Mouse (Mus musculus) kidney, adult 2 months (tissue): ENCODE measurements at regions not wholly inside any gene's neighbourhood (a gene's known extent, or its start where the extent isn't known, plus 50 kb on each side); places are given as distances from the start of the nearest gene placed in this dataset.

Experiments
- DNase-seq: peaks from one replicate; pipeline ENCODE4 v3.0.0; 2021
- H3K27ac ChIP-seq: fragments of 200-500 bp; 2 replicates; pipeline ENCODE4 v1.5.1; 2012; ENCODE audit warnings: low read depth, low read length, control low read depth, inconsistent platforms; ENCODE audit not compliant: insufficient read depth
- H3K27me3 ChIP-seq: fragments of 200-500 bp; replicated peaks from 2 replicates; pipeline ENCODE4 v1.6.1; 2012; ENCODE audit warnings: mild to moderate bottlenecking, moderate library complexity, low read length, inconsistent platforms; ENCODE audit not compliant: control insufficient read depth, insufficient read depth
- H3K36me3 ChIP-seq: fragments of 200-500 bp; 2 replicates; pipeline ENCODE4 v1.6.1; 2012; ENCODE audit warnings: mild to moderate bottlenecking, moderate library complexity, low read length, inconsistent platforms; ENCODE audit not compliant: control insufficient read depth, insufficient read depth
- H3K4me1 ChIP-seq: fragments of 200-500 bp; 2 replicates; pipeline ENCODE4 v1.6.1; 2011; ENCODE audit warnings: low read length; ENCODE audit not compliant: control insufficient read depth, insufficient read depth
- H3K4me3 ChIP-seq: fragments of 200-500 bp; 2 replicates; pipeline ENCODE4 v1.5.1; 2011; ENCODE audit warnings: mild to moderate bottlenecking, low read depth, low read length, control low read depth; ENCODE audit not compliant: insufficient read depth
- CTCF ChIP-seq: fragments of 200-500 bp; conservative IDR thresholded peaks from 2 replicates; pipeline ENCODE4 v1.5.1; 2011; ENCODE audit warnings: low read depth, mild to moderate bottlenecking, control low read depth, low read length, moderate library complexity, mixed read lengths; ENCODE audit not compliant: insufficient read depth, insufficient read length
- POLR2A ChIP-seq: fragments of 200-500 bp; IDR thresholded peaks from one replicate; pipeline ENCODE4 v1.6.1; 2011; ENCODE audit warnings: low read depth, low read length, control low read depth
- WGBS: fragments of 180-500 bp; shearing (Covaris S2); methylation state at CpG from one replicate; pipeline ENCODE4 v1.1.7; 2018; 5-methylcytosine and 5-hydroxymethylcytosine counted together

DNA sequence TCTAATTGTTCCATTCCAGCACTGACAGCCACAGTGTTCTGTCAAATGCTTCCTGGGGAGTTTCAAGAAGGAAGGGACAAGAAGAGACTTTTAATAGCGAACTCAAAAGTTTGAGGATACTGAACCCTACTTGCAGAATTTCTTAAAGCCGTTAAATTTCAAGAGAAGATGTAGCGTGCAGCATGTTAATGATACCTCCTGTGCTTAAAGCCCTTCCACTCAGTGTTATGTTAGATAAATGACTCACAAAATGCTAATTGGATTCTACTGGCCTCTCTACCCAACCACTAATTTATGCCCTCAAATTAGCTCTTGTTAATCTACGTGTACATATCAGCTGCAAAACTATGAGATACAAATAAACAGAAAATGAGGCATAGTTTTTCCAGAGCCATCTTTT is 541.8 kb upstream of the Cdh20 start:
- 83% methylated on average over 4 of the region's 4 CpGs for WGBS
- H3K4me1 ChIP-seq, result no peaks in the 10 kb centered on the region
- no peak for TF ChIP-seq POLR2A
- no peak for TF ChIP-seq CTCF
- no peaks in the 10 kb centered on the region for H3K27me3 ChIP-seq
- DNase-seq, result no peak
- no peaks in the 10 kb centered on the region for H3K36me3 ChIP-seq
- no peak overlapping the region for H3K4me3 ChIP-seq
- no peak overlapping the region for H3K27ac ChIP-seq

GRCm38 (mm10) chr1:104226901-104227300 is 541.4 kb upstream of the Cdh20 start:
- Histone ChIP-seq H3K27ac (no peak overlapping the region), H3K36me3 (no peaks in the 10 kb centered on the region), H3K4me3 (no peak overlapping the region), H3K4me1 (no peaks in the 10 kb centered on the region), H3K27me3 (no peaks in the 10 kb centered on the region)
- DNase-seq, result no peak
- WGBS, result 82% methylated on average over 3 of the region's 3 CpGs
- no peak for TF ChIP-seq CTCF
- no peak for TF ChIP-seq POLR2A

GRCm38 (mm10) chr1:104241605-104242004 is 526.7 kb upstream of the Cdh20 start:
- no peaks in the 10 kb centered on the region; the same call in 1 of the 2 replicates for H3K27me3 ChIP-seq
- no peaks in the 10 kb centered on the region for H3K36me3 ChIP-seq
- no peak overlapping the region for H3K27ac ChIP-seq
- no peak for TF ChIP-seq CTCF
- TF ChIP-seq POLR2A, result no peak
- H3K4me1 ChIP-seq, result no peaks in the 10 kb centered on the region
- no peak for DNase-seq
- no peak overlapping the region for H3K4me3 ChIP-seq

GRCm38 (mm10) chr1:104265775-104266174 is 502.6 kb upstream of the Cdh20 start:
- H3K4me1 ChIP-seq, result no peaks in the 10 kb centered on the region
- no peak overlapping the region for H3K4me3 ChIP-seq
- no peak overlapping the region for H3K27ac ChIP-seq
- 85% methylated on average over 1 of the region's 1 CpGs for WGBS
- H3K27me3 ChIP-seq, result no peaks in the 10 kb centered on the region
- no peak for DNase-seq
- TF ChIP-seq CTCF (no peak), POLR2A (no peak)
- H3K36me3 ChIP-seq, result no peaks in the 10 kb centered on the region

DNA sequence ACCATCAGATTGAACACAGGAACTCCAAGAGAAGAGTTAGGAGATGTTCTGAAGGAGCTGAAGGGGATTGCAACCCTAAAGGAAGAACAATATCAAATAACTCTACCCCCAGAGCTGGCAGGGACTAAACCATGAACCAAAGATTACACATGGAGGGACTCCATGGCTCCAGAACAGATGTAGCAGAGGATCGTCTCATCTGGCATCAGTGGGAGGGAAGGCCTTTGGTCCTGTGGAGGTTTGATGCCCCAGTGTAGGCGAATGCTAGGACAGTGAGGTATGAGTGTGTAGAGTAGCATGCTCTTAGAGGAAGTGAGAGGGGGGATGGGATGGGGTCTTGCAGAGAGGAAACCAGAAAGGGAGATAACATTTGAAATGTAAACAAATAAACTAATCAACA is 460.4 kb upstream of the Cdh20 start:
- Histone ChIP-seq H3K27ac (no peak overlapping the region), H3K4me1 (no peaks in the 10 kb centered on the region), H3K27me3 (no peaks in the 10 kb centered on the region), H3K4me3 (no peak overlapping the region), H3K36me3 (no peaks in the 10 kb centered on the region)
- DNase-seq, result no peak
- TF ChIP-seq POLR2A, result no peak
- no peak for TF ChIP-seq CTCF
- 73% methylated on average over 2 of the region's 2 CpGs for WGBS

- no peaks in the 10 kb centered on the region for H3K36me3 ChIP-seq
- no peaks in the 10 kb centered on the region for H3K27me3 ChIP-seq
- TF ChIP-seq POLR2A (no peak), CTCF (no peak)
- H3K4me1 ChIP-seq, result no peaks in the 10 kb centered on the region
- DNase-seq, result no peak
- 76% methylated on average over 4 of the region's 4 CpGs for WGBS
- no peak overlapping the region for H3K4me3 ChIP-seq
- no peak overlapping the region for H3K27ac ChIP-seq
These were observed 456.7 kb upstream of the Cdh20 start for GRCm38 (mm10) chr1:104311617-104312016.

DNA sequence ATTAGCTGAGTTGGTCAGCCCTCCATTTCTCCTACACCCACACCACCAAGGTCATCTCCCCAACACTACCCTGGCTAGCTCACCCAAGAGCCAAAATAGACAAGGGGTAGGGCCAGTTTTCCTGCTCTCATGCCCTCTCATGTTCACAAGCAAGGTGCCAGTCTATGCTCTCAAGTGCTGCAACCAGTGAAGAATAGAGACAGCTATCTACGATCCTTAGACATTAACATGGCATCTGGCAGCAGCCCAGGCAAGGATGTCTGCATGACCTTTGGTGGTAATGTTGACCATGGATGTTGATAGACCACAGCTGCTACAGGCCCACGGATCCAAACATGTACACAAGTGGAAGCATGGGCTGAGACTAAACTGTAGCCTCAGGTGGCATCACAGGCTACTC is 453.3 kb upstream of the Cdh20 start:
- no peak for TF ChIP-seq POLR2A
- no peak for TF ChIP-seq CTCF
- H3K4me1 ChIP-seq, result no peaks in the 10 kb centered on the region
- no peak overlapping the region for H3K27ac ChIP-seq
- DNase-seq, result no peak
- H3K4me3 ChIP-seq, result no peak overlapping the region
- WGBS, result 73% methylated on average over 2 of the region's 2 CpGs
- no peaks in the 10 kb centered on the region for H3K27me3 ChIP-seq
- H3K36me3 ChIP-seq, result no peaks in the 10 kb centered on the region

DNA sequence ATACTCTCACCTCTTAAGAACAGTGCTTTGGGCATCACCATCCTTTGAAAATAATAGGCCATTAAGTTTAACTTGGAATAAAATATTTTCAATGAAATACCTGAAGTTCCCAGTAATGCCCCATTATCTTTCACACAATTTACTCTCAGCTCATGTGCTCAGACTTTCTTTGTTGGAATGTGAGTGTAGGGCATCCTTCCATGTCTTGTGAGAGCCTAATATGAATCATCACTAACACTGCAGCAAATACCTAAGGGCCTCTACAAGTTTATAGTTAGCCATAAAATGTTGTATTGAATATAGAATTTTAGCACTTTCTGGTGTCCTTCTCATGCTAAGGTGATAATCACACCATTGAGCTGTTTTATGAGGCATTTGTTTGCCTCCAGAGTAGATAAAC is 450.3 kb upstream of the Cdh20 start:
- H3K27me3 ChIP-seq, result no peaks in the 10 kb centered on the region
- H3K4me1 ChIP-seq, result no peaks in the 10 kb centered on the region
- H3K36me3 ChIP-seq, result no peaks in the 10 kb centered on the region
- no peak for DNase-seq
- H3K27ac ChIP-seq, result no peak overlapping the region
- no peak for TF ChIP-seq CTCF
- no peak overlapping the region for H3K4me3 ChIP-seq
